Mouse (Mus musculus) Patski (cell line): ENCODE results near the gene Aaas. TPM values are rescaled to one million over a fixed set of nuclear protein-coding genes. Genes with fewer than 3 reads are reported as not detected.

Experiments
- ATAC-seq: fragments of 100-300 bp; one replicate; pipeline ENCODE4 v1.8.0; 2021
- CTCF ChIA-PET: fragments of 350-600 bp; sonication (Branson Sonifier 250); formaldehyde crosslinking; loops from one replicate; lab custom pipeline; 2022; ENCODE audit warnings: inconsistent platforms; lab: Charles Lee
- POLR2A ChIA-PET: fragments of 350-600 bp; sonication (Branson Sonifier 250); formaldehyde crosslinking; loops from one replicate; lab custom pipeline; 2022; ENCODE audit warnings: antibody characterized with exemption, inconsistent platforms; lab: Charles Lee
- DNase-seq: peaks from one replicate; pipeline ENCODE4 v3.0.0-alpha.2; 2011; ENCODE audit warnings: low read depth, low spot score
- H3K27me3 ChIP-seq: fragments of 371-371 bp; one replicate; pipeline ENCODE4 v1.5.1; 2021
- CTCF ChIP-seq: fragments of 100-300 bp; IDR thresholded peaks from one replicate; pipeline ENCODE4 v1.5.1; 2021
- in situ Hi-C: fragments of 300-500 bp; cut with MboI; formaldehyde crosslinking; loops from 3 replicates; pipeline ENCODE4 v1.11.1; 2018; ENCODE audit warnings: low pct_unique_long_range_greater_than_20kb, mixed read lengths
- polyA plus RNA-seq: library from polyadenylated mRNA; unstranded; gene quantifications from one replicate; pipeline ENCODE4 v1.2.3, GENCODE M21; 2021

The Aaas gene
- polyA plus RNA-seq: 43.3 TPM

DNA sequence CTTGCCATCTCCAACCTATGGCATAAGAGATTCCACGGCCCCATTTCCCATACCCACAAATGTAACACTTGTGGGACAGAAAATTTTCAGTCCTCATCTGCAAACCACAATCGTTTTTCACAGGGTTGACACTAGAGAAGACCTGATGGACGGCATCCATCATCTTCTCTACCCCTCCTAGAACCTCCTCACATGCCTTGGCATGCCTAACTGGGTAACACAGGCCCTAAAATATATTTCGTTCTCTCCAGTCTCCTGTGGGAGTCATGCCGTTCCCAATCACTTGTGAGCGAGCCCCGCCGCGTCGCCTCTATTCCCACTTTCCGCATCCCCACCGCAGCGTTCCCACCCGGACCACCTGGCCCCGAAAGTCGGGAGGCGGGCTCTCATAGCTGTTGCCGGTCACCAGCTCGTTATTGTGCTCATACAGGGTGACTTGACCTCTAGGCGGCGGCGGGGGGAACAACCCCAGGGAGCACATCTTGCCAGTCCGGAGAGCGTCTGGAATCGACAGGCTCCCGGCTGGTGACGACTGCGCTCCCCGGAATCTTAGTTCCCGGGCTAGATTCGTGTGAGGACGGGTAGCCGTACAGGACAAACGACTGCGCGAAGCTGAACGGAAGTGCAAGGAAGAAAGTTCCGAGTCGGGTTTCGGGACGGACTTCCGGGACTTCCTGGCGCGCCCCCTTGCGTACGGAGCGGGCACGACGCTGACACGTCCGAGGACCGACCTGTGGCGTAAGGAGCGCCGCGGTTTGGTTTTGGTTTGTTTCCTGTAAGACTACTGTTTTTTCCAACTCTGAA, at the start of gene Aaas:
Gene Aaas (minus strand): TSS at position 634 of the 804 bp plus-strand sequence.
- ChIA-PET POLR2A (interaction anchor here (1.3 kb wide), 1 partner anchor 24 kb away, joined by 3 read pairs; the partner anchor contains the start of gene Pfdn5), CTCF (interaction anchor here (1.1 to 1.6 kb wide), 4 partner anchors 9 to 32 kb away, joined by 3 to 5 read pairs (median 4); no protein-coding TSS in a partner anchor)
- peak; percentile 79 for ATAC-seq
- TF ChIP-seq CTCF: no peak
- peak; percentile 69 for DNase-seq
- in situ Hi-C loops: no loop called here
- H3K27me3 ChIP-seq: no peaks in the 10 kb centered on the region

DNA sequence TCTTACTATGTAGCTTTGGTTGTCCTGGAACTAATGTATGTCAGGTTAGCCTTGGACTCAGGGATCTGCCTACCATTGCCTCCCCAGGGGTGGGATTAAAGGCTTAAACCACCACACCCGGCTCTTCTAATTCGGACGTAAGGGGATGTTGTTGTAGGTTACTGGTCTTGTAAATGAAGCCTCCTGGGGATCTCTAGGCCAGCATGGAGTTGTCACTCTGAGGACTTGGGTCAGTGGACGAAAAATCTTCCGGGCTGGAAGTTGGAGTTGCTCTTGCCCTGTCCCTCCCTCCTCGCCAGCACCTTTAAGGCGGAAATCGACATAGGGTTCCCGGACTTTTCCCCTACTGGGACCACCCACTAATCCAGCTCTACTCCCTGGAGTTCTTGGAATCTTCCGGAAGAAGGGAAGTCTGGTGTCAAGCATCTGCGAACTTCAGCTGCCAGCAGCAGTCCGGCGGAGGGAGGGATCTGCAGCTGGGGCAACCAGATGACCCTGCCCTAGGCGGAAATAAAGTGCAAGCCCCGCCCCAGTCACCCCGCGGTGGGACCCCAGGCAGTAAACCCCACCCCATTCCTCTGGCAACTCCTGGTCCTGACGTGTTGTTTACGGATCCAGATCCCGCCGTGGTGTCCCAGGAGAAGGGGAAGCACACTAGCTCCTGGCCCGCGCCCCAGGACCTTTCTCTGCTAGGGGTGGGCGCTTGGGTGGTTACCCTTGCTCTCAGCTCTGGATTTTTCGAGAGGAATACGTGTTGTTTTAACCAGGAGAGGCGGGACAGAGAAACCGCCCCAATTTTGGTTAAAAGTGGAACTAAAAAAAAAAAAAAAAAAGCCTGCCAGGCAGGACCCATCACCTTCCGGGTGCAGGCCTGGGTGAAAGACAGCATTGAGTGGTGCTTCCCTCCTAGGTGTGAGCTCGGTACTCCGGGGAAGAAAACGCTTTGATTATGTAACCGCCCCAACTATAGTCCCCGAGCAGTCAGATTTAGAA, 49.0 kb upstream of the Aaas start:
- TF ChIP-seq CTCF: no peak
- peak; percentile 82 for ATAC-seq
- POLR2A ChIA-PET: interaction anchor here (0.7 to 1.2 kb wide), 4 partner anchors 9 to 104 kb away, joined by 3 to 6 read pairs (median 3); no protein-coding TSS in a partner anchor
- in situ Hi-C loops: no loop called here
- no peak for DNase-seq
- no peaks in the 10 kb centered on the region for H3K27me3 ChIP-seq
- CTCF ChIA-PET: interaction anchor here (1.0 to 3.8 kb wide), 5 partner anchors 17 to 40 kb away, joined by 3 to 14 read pairs (median 4); no protein-coding TSS in a partner anchor

DNA sequence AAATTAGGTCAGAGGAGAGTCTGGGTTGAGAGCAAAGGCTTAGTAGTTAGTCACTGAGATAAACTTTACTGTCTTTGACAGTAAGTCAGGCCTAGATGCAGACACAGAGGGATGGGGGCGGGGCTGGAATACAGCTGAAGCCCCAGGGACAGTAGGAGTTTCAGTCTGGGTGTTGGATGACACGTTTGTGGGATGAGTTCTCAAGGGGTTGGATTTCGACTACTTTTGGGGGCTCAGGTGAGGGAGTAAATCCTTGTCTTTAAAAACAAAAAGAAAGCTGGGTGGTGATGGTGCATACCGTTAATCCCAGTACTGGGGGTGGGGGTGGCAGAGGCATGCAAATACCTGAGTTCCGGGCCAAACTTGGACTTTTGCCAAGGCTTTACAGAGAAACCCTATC, 48.1 kb upstream of the Aaas start:
- TF ChIP-seq CTCF: no peak
- ChIA-PET POLR2A (interaction anchor here (1.2 kb wide), 1 partner anchor 8 kb away, joined by 3 read pairs; no protein-coding TSS in a partner anchor), CTCF (interaction anchor here (1.0 to 3.8 kb wide), 2 partner anchors 17 to 22 kb away, joined by 4 to 14 read pairs; no protein-coding TSS in a partner anchor)
- DNase-seq (no peak), ATAC-seq (no peak)
- no peaks in the 10 kb centered on the region for H3K27me3 ChIP-seq
- in situ Hi-C loops: no loop called here

- in situ Hi-C loops: no loop called here
- ChIA-PET CTCF (no interaction called here), POLR2A (no interaction called here)
- DNase-seq (no peak), ATAC-seq (peak; percentile 34)
- TF ChIP-seq CTCF: no peak
- no peaks in the 10 kb centered on the region for H3K27me3 ChIP-seq
These were observed 44.5 kb upstream of the Aaas start for GRCm38 (mm10) chr15:102395061-102395460.

DNA sequence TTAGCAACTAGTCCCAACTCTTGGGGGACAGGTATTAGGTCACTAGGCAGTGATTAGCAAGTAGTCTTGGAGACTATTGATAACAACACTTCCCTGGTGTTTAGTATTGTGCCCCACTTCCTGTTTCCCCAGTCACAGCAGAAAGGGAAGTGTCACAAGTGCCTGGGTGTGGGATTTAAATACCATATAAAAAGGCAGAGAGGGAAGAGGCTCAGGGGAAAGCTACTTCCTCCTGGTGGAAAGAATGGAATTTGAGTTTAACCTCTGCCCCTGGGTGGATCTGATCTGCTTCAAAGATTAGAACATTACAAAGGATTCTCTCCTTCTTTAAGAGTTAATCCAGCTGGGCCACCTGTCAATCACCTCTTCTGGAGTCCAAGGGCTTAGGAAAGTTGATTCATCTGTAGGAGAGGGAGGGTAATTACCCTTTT, 43.0 kb upstream of the Aaas start:
- no peaks in the 10 kb centered on the region for H3K27me3 ChIP-seq
- TF ChIP-seq CTCF: no peak
- no peak for DNase-seq
- in situ Hi-C loops: no loop called here
- CTCF ChIA-PET: interaction anchor here (0.9 to 1.4 kb wide), 3 partner anchors 9 to 26 kb away, joined by 3 read pairs; no protein-coding TSS in a partner anchor
- POLR2A ChIA-PET: interaction anchor here (0.6 kb wide), 1 partner anchor 869 kb away, joined by 3 read pairs; no protein-coding TSS in a partner anchor
- no peak for ATAC-seq

DNA sequence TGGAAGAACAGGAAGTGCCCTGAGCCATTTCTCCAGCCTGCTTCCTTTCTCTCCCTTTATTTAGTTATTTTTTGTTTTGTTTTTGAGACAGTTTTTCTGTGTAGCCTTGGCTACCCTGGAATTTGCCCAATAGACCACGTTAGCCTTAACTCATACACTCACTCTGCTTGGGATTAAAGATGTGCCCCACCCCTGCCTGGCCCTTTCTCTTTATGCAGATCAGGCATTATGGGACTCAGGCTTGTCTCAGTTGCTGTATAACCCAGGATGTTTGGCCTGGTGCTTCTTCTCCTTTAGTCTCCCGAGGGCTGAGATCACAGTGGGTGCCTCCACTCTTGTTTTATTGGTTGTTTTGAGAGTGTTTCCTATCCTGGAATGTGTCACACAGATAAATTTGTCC, 41.9 kb upstream of the Aaas start:
- in situ Hi-C loops: no loop called here
- ChIA-PET POLR2A (interaction anchor here (0.6 kb wide), 1 partner anchor 79 kb away, joined by 3 read pairs; no protein-coding TSS in a partner anchor), CTCF (interaction anchor here (0.8 to 1.2 kb wide), 2 partner anchors 10 to 11 kb away, joined by 3 read pairs; no protein-coding TSS in a partner anchor)
- TF ChIP-seq CTCF: no peak
- H3K27me3 ChIP-seq: no peaks in the 10 kb centered on the region
- DNase-seq (no peak), ATAC-seq (no peak)

DNA sequence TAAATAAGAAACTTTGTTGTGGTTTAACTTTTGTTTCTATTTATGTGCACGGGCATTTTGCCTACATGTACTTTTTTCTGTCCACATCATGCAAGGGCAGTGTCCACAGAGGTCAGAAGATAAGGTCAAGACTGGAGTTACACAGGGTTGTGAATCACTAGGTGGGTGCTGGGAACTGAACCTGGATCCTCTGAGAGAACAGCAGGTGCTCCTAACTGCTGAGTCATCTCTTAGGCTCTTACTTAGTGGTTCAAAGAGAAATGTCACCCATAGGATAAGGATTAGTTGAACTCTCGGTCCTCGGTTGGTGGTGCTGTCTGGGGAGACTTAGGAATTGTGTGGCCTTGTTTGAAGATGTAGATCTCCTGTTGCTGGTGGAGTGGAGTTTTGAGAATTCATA, 38.4 kb upstream of the Aaas start:
- ChIA-PET CTCF (no interaction called here), POLR2A (no interaction called here)
- no peak for DNase-seq
- in situ Hi-C loops: loop anchor here (5.0 kb wide), 1 partner anchor 53 kb away; no protein-coding TSS in a partner anchor
- no peaks in the 10 kb centered on the region for H3K27me3 ChIP-seq
- no peak for ATAC-seq
- no peak for TF ChIP-seq CTCF

- TF ChIP-seq CTCF: no peak
- in situ Hi-C loops: loop anchor here (5.0 kb wide), 1 partner anchor 56 kb away; no protein-coding TSS in a partner anchor
- no peaks in the 10 kb centered on the region for H3K27me3 ChIP-seq
- ATAC-seq: no peak
- CTCF ChIA-PET: interaction anchor here (0.8 kb wide), 1 partner anchor 35 kb away, joined by 4 read pairs; no protein-coding TSS in a partner anchor
- POLR2A ChIA-PET: no interaction called here
- DNase-seq: no peak
These were observed 36.1 kb upstream of the Aaas start for GRCm38 (mm10) chr15:102386640-102387039.

- ATAC-seq (no peak), DNase-seq (no peak)
- ChIA-PET CTCF (interaction anchor here (2.9 kb wide), 1 partner anchor 38 kb away, joined by 26 read pairs; no protein-coding TSS in a partner anchor), POLR2A (no interaction called here)
- in situ Hi-C loops: no loop called here
- H3K27me3 ChIP-seq: no peaks in the 10 kb centered on the region
- TF ChIP-seq CTCF: no peak
These were observed 33.1 kb upstream of the Aaas start for GRCm38 (mm10) chr15:102383671-102384070.

GRCm38 (mm10) chr15:102381575-102381974, 31.0 kb upstream of the Aaas start:
- DNase-seq (no peak), ATAC-seq (no peak)
- in situ Hi-C loops: no loop called here
- ChIA-PET POLR2A (interaction anchor here (0.7 to 1.3 kb wide), 5 partner anchors 18 to 77 kb away, joined by 3 to 5 read pairs (median 3); no protein-coding TSS in a partner anchor), CTCF (interaction anchor here (0.6 to 2.9 kb wide), 24 partner anchors 10 to 606 kb away, joined by 3 to 26 read pairs (median 4); partner anchors contain the start of genes Amhr2 and Npff)
- no peaks in the 10 kb centered on the region for H3K27me3 ChIP-seq
- peak; percentile 88 for TF ChIP-seq CTCF
